Mouse (Mus musculus) NIH3T3 (cell line): Measurements from ENCODE around the gene Hpse.
A peak's percentile ranks its signal among the peaks of the same experiment; 100 is the strongest.

Experiments used
- DNase-seq: peaks from one replicate; pipeline ENCODE4 v3.0.0-alpha.2; 2012; ENCODE audit warnings: low read depth

Gene Hpse

DNA sequence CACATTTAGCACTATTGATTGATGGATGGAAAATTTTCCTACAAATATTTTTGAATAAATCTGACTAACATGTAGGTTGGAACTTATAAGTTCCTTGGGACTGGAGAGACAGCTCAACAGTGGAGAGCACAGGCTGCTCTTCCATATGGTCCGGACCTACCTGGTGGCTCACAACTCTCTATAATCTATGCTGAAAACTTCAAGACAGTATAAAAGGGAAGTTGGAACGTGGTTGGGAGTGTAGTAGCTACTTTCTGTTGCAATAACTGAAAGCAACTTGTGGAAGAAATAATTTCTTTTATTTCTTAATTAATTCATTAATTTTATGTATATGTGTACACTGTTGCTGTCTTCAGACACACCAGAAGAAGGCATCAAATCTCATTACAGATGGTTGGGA, 22.1 kb downstream of the Hpse start:
- DNase-seq, result no peak

DNA sequence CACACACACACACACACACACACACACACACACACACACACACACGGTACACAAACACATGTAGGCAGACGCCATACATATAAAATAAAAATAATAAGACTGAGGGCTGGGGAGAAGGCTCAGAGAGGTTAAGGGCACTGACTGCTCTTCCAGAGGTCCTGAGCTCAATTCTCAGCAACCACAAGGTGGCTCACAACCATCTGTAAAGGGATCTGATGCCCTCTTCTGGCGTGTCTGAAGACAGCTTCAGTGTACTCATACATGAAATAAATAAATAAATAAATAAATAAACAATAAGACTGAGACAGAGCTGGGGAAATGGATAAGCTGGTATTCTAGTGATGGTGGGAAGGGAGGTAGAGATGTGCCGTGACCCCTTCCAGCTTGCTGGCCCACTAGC, 33.9 kb downstream of the Hpse start:
- DNase-seq, result no peak

- DNase-seq, result no peak
These were observed 39.0 kb downstream of the Hpse start for GRCm38 (mm10) chr5:100680542-100680933.

DNA sequence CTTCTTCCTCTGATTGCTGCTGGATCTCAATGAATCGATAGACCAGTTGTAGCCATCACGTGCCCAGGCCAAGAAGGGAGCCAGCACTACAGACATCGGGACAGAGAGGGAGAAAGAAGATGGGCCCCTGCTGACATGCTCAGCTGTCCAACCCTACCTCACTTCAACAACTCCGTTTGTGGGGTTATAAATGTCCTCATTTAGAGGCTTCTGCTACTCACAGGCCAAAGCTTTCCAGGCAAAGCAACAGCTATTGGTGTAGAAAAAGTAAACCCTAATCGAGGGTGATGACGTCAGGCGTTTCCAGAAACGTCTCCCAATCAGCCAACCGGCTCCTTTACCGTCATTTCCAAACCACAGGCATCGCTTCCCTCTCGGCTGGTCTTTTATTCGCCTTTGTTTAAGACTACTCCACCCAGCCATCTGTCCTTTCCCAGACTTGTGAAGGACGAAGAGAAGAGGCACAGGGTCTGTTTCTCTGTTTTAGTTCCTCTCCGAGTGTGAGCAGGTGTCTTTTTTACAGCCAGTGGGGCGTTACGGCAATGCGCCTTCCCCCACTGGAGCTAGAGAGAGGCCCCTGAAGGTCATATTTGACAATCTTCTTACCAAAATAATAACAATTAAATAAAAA, 39.5 kb downstream of the Hpse start:
- DNase-seq, result no peak

GRCm38 (mm10) chr5:100674711-100675376, 44.7 kb downstream of the Hpse start, which contains the start of gene Coq2:
Gene Coq2 (minus strand): TSS chr5:100675140.
- peak; percentile 92 for DNase-seq

DNA sequence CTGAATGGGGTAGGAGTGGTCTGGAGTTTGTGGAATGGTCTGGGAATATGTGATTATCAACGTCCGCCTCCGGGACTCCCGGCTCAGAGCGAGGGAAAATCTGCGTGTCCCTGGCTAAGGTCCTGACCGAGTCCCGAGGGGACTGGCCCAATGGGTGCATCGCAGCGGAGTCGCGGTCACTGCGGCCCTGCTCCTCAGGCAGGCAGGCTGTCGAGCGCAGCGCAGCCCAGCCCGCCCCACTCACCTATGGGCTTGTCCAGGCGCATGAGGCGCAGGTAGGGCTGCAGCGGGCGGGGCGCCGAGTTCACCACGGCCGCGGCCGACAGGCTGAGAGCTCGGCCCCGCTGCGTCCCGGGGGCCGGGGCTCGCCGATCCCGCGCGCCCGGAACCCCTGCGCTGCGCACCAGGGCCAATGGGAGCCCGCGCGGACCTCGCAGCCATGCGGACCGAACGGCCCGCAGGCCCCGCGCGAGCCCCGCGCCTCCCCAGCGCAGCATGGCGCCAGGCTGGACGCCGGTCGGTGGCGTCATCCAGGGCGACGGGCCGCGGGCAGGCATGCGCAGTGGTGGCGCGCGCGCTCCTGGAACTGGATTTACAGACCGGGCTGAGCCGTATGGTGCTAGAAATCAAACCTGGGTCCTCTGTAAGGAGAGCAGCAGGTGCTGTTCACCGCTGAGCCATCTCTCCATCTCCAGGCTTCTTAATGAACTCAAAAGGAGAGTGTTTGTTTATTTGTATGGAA, 45.6 kb downstream of the Hpse start:
- peak; percentile 93 for DNase-seq

DNA sequence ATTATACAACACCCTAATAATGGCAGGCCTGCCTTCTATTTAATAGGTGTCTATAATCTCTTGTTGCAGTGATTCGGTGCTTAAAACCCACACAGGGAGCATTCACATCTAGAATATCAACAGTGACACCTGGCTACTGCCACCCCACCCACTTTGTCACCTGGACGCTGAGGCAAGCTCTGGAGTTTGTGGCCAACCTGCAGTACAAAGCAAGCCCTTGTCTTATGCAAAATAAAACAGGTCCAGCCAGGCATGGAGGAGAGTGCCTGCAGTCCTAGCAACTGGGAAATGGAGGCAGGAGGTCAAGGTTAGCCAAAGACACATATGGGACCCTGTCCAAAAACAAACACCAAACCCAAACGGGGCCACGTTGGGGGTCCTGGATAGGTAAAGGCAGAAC, 47.1 kb downstream of the Hpse start:
- DNase-seq, result no peak

DNA sequence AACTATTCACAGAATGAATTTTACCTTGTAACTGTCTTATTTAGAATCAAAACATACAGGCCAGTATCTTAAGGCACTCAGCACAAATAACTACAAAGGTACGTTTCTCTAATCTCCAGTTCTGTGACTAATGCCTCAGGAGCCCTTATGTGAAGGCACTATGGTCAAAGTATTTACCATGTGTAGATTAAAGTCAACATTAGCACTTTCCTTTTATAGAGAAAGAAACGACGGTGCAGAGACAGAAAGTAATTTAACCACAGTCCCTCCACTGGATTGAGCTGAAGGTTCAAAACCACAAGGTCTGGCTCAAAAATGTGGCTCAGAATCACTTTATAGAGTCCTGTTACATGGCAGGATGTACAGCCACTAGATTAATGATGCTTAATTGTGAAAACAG, 47.6 kb downstream of the Hpse start:
- DNase-seq, result no peak

- peak; percentile 72 for DNase-seq
These were observed 48.1 kb downstream of the Hpse start for GRCm38 (mm10) chr5:100671398-100671797.

DNA sequence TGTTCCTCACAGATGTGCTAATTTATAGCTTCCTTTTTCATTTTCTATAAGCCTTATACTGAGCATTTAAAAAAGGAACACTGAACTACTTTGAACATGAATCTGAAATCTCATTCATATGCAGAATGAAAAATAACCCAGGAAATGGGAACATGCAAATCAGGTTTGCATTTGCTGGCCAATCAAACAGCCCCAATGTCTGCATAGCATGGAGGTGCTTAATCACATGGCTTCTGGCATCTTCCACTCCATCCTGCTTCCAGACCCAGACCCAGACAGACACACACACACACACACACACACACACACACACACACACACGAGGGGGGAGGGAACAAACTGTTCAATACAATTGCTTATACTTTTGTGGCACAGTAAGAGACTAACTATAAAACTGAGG, 52.6 kb downstream of the Hpse start:
- DNase-seq, result no peak

- peak; percentile 82 for DNase-seq
These were observed 55.7 kb downstream of the Hpse start for GRCm38 (mm10) chr5:100663854-100664253.

- DNase-seq, result no peak
These were observed 56.5 kb downstream of the Hpse start for GRCm38 (mm10) chr5:100663011-100663410.

DNA sequence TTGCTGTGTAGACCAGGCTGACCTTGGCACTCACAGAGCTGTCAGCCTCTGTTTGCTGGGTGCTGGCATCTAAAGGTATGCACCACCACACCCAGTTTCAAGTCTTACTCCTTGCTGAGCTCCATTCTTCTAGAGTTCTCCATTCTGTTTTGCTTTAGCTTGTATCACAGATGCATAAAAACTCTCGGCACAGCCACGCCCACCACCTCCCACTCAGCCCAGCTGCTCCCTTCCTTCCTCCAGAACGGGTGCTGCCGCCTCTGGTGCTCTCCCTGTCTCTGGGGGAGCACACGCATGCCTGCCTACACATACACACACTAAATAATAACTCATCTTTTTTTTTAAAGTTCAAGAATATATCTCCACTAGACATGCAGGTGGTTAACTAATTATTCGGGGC, 61.1 kb downstream of the Hpse start:
- DNase-seq, result no peak

DNA sequence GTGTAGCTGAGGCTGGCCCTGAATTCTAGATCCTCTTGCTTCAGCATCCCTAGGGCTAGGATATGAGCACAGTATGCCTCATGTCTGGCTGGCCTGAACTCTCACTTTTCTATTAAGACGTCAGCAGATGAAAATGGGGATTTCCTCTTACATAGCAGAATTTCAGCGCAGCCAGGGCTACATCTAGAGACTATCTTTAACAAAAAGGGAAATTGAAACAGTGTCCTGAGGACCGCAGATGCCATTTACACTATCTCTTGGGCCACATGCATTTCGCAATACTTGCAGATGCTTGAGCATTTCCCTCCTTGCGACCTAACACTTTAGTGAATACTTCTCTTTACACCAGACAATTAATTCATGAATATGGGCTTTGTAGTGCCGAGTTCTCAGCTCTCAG, 63.2 kb downstream of the Hpse start:
- no peak for DNase-seq

GRCm38 (mm10) chr5:100652327-100652726, 67.2 kb downstream of the Hpse start:
- no peak for DNase-seq

DNA sequence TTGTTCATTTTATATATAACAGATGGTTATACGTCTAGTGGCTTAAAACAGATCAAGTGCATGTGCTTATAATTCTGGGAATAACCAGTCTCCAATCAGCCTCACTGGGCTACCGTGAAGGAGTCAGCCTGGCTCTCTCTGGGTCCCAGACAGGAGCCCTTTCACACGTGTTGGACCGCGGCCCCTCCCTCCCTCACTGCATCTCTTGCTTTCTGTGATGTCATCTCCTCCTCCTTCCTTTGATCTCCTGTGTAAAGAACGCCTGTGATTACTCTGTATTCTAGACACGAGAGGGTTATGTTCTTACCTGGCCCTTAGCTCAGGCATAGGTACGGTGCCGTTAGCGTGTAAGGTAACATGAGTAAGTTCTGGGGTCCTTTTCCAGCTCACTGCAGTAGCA, 68.0 kb downstream of the Hpse start:
- DNase-seq, result no peak

DNA sequence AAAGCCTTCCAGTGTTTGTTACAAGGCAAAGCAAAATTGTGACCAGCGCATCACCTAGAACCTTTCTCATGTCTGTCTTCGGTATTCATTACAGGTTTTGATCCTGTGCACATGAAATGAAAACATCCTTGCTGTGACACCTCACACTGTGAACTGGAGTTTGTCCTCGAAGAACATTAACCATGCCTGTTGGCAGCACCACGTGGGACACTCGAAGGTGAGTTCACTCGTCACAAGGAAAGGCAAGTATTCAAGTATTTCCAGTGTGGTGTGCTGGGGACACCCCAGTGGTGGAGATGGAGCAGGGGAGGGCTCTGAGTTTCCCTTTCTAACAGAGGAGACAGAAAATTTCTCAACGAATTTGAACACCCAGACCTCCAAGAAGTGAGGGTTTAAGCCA, 68.5 kb downstream of the Hpse start:
- no peak for DNase-seq

GRCm38 (mm10) chr5:100648546-100648945, 71.0 kb downstream of the Hpse start:
- no peak for DNase-seq

GRCm38 (mm10) chr5:100648046-100648445, 71.5 kb downstream of the Hpse start:
- DNase-seq, result no peak

DNA sequence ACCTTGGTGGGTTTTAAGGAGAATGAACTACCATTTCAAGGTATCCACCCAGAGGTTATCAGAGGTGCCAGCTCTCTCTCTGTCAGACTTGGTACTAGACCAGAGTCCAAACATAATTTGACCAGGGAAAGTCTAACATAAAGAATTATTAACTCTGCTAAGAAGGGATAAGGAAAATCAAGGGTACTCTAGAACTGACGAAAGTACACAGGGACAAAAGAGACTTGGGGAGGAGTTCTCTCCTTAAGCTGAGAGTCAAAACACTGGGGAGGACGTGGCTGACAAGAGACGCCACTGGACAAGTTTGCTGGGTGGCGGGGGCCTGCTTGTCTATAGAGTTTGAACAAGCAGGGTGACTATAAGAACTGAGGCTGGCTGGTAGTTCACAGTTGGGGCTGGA, 73.0 kb downstream of the Hpse start:
- no peak for DNase-seq

DNA sequence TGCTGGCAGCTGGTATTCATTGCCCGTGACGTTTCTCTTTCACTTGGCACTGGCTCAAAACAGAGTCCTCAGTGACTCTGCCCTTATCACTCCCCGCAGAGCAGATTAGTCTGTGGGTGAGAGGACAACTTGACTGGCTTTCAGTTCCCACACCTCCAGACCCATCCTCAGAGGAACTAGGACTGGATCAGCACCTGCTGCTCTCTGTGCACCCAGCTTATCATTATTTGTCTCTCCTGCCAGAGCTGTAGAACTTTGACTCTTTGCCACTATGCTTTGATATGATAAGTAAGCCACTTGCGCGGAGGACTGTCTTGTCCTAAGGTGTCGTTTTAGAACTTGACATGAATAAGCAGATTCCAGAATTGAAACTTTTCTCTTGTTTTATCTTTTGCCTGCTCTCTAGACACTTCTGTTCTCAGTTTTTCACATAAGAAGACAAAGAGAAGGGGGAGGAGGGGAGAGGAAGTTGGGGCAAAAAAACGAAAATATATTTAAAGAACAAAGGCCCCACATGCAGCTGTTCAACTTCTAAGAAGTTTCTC, 75.5 kb downstream of the Hpse start:
- peak; percentile 38 for DNase-seq

- DNase-seq, result peak; percentile 26
These were observed 76.1 kb downstream of the Hpse start for GRCm38 (mm10) chr5:100643253-100643990.
